Mouse (Mus musculus) lung, adult 2 months (tissue): ENCODE measurements at regions not wholly inside any gene's neighbourhood (a gene's known extent, or its start where the extent isn't known, plus 50 kb on each side); places are given as distances from the start of the nearest gene placed in this dataset.

Experiments used
- CTCF ChIP-seq: fragments of 200-500 bp; IDR thresholded peaks from 2 replicates; pipeline ENCODE4 v1.5.1; 2011; ENCODE audit warnings: mild to moderate bottlenecking, low read length, control low read depth; ENCODE audit not compliant: insufficient read depth
- POLR2A ChIP-seq: fragments of 200-500 bp; IDR thresholded peaks from 2 replicates; pipeline ENCODE4 v1.6.1; 2011; ENCODE audit warnings: low read depth, mild to moderate bottlenecking, control low read depth, low read length, borderline replicate concordance; ENCODE audit errors: extremely low read depth

DNA sequence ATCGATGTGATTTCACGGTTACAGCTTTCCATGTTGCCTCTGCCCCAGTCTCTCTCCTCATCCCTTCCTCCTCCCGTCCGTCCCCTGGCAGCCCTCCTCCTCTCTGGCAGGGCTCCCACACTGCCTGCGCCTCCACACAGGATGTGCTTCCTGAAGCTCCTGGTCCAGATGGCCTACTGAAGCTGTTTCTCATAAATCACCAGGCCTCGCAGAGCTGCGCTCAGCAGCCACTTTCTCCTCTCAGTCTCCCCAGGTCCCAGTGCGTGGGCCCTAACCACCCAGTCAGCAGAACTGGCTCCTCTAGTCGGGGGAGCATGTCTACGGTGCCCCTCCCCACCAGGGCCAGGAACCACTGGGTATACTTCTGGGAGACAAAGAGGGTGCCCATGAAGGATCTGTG, 66.4 kb upstream of the Mafb start:
- TF ChIP-seq POLR2A (no peak), CTCF (no peak)
